Mouse (Mus musculus) embryo, embryonic 10.5 days (tissue): ENCODE results near the gene Gm10644.
A peak's percentile ranks its signal among the peaks of the same experiment; 100 is the strongest.

Experiments used
- DNase-seq: peaks from one replicate; pipeline ENCODE4 v3.0.0-alpha.2; 2015; ENCODE audit warnings: low spot score

Gm10644 gene

GRCm38 (mm10) chr8:83934994-83935393, 20.0 kb downstream of the Gm10644 start:
- no peak for DNase-seq

- DNase-seq, result no peak
Measured at GRCm38 (mm10) chr8:83934222-83934621, 20.8 kb downstream of the Gm10644 start.

GRCm38 (mm10) chr8:83926266-83926665, 28.7 kb downstream of the Gm10644 start:
- no peak for DNase-seq

- no peak for DNase-seq
Measured at GRCm38 (mm10) chr8:83924585-83924984, 30.4 kb downstream of the Gm10644 start.

GRCm38 (mm10) chr8:83922727-83923126, 32.3 kb downstream of the Gm10644 start:
- no peak for DNase-seq

GRCm38 (mm10) chr8:83921558-83921957, 33.4 kb downstream of the Gm10644 start:
- peak; percentile 91 for DNase-seq

- DNase-seq, result no peak
Measured at GRCm38 (mm10) chr8:83917566-83917965, 37.4 kb downstream of the Gm10644 start.

- no peak for DNase-seq
Measured at GRCm38 (mm10) chr8:83916015-83916414, 39.0 kb downstream of the Gm10644 start.

GRCm38 (mm10) chr8:83914860-83915259, 40.1 kb downstream of the Gm10644 start:
- no peak for DNase-seq

GRCm38 (mm10) chr8:83914232-83914631, 40.8 kb downstream of the Gm10644 start:
- DNase-seq, result no peak

- DNase-seq, result no peak
Measured at GRCm38 (mm10) chr8:83911809-83912731, 42.9 kb downstream of the Gm10644 start.

- no peak for DNase-seq
Measured at GRCm38 (mm10) chr8:83909311-83909710, 45.7 kb downstream of the Gm10644 start.

GRCm38 (mm10) chr8:83908583-83908982, 46.4 kb downstream of the Gm10644 start:
- no peak for DNase-seq

GRCm38 (mm10) chr8:83902961-83903666, 51.9 kb downstream of the Gm10644 start:
- peak; percentile 78 for DNase-seq

GRCm38 (mm10) chr8:83901566-83902485, 53.2 kb downstream of the Gm10644 start:
- DNase-seq, result peak; percentile 55

- peak; percentile 35 for DNase-seq
Measured at GRCm38 (mm10) chr8:83900957-83901270, 54.1 kb downstream of the Gm10644 start.

GRCm38 (mm10) chr8:83900266-83900956, 54.6 kb downstream of the Gm10644 start:
- no peak for DNase-seq

GRCm38 (mm10) chr8:83899363-83900252, 55.4 kb downstream of the Gm10644 start, which contains the start of gene Adgrl1:
TSS of gene Adgrl1 (plus strand) at chr8:83900105.
- DNase-seq, result peak; percentile 96

- DNase-seq, result peak; percentile 86
Measured at GRCm38 (mm10) chr8:83898985-83899362, 56.0 kb downstream of the Gm10644 start.

GRCm38 (mm10) chr8:83898456-83898855, 56.5 kb downstream of the Gm10644 start:
- peak; percentile 63 for DNase-seq
